Mouse (Mus musculus) MEL (cell line): ENCODE results near the gene Pom121. TPM values are rescaled to one million over a fixed set of nuclear protein-coding genes. Genes with fewer than 3 reads are reported as not detected.

Source experiments
- DNase-seq: peaks from one replicate; pipeline ENCODE4 v3.0.0; 2011; ENCODE audit warnings: low read depth, low spot score
- H3K27ac ChIP-seq: 2 replicates; pipeline ENCODE4 v1.5.1; 2012; ENCODE audit warnings: low read depth, mild to moderate bottlenecking, control low read depth, low read length, moderate library complexity; ENCODE audit not compliant: control insufficient read depth
- H3K27me3 ChIP-seq, 2 experiments: fragments of 150-350 bp in 1 of 2; sonication (generic) in 1 of 2; 2 replicates each; pipeline ENCODE4 v1.6.1; 2012; ENCODE audit warnings: low read length in 2 of 2, mild to moderate bottlenecking in 2 of 2, improper control_type of control experiment in 1 of 2, moderate library complexity in 1 of 2; ENCODE audit not compliant: insufficient read depth in 2 of 2, control insufficient read depth in 1 of 2
- H3K36me3 ChIP-seq, 2 experiments: 2 replicates each; pipeline ENCODE4 v1.6.1; 2012 to 2014; ENCODE audit warnings: low read length in 2 of 2, improper control_type of control experiment in 1 of 2, inconsistent platforms in 1 of 2, mild to moderate bottlenecking in 1 of 2; ENCODE audit not compliant: insufficient read depth in 2 of 2, control insufficient read depth in 1 of 2
- H3K4me1 ChIP-seq, 2 experiments: fragments of 150-350 bp in 1 of 2; sonication (generic) in 1 of 2; 2 replicates each; pipeline ENCODE4 v1.6.1; 2012; ENCODE audit warnings: low read length in 2 of 2, improper control_type of control experiment in 1 of 2, mild to moderate bottlenecking in 1 of 2; ENCODE audit not compliant: insufficient read depth in 2 of 2, control insufficient read depth in 1 of 2
- H3K4me3 ChIP-seq, 2 experiments: fragments of 150-350 bp in 1 of 2; sonication (generic) in 1 of 2; 2 replicates each; pipeline ENCODE4 v1.5.1; 2012; ENCODE audit warnings: low read depth in 2 of 2, low read length in 2 of 2, mild to moderate bottlenecking in 2 of 2, moderate library complexity in 2 of 2, control low read depth in 1 of 2, improper control_type of control experiment in 1 of 2; ENCODE audit not compliant: control insufficient read depth in 1 of 2, insufficient read depth in 1 of 2
- H3K79me2 ChIP-seq: 2 replicates; pipeline ENCODE4 v1.6.1; 2012; ENCODE audit warnings: mild to moderate bottlenecking, low read length, moderate library complexity; ENCODE audit not compliant: control insufficient read depth, poor library complexity, insufficient read depth
- H3K9ac ChIP-seq: 2 replicates; pipeline ENCODE4 v1.6.1; 2012; ENCODE audit warnings: low read depth, mild to moderate bottlenecking, control low read depth, low read length, moderate library complexity; ENCODE audit not compliant: control insufficient read depth, poor library complexity, severe bottlenecking
- H3K9me3 ChIP-seq: fragments of 150-350 bp; sonication (generic); replicated peaks from 2 replicates; pipeline ENCODE4 v1.6.1; 2012; ENCODE audit warnings: mild to moderate bottlenecking, low read length, improper control_type of control experiment, moderate library complexity; ENCODE audit not compliant: insufficient read depth
- BHLHE40 ChIP-seq: IDR thresholded peaks from 2 replicates; pipeline ENCODE4 v1.6.1; 2012; ENCODE audit warnings: low read depth, mild to moderate bottlenecking, inconsistent platforms, low read length, improper control_type of control experiment, borderline replicate concordance
- CHD2 ChIP-seq: IDR thresholded peaks from 2 replicates; pipeline ENCODE4 v1.6.1; 2011; ENCODE audit warnings: low read length, improper control_type of control experiment
- E2F4 ChIP-seq: IDR thresholded peaks from 2 replicates; pipeline ENCODE4 v1.6.1; 2011; ENCODE audit warnings: low read depth, low read length, improper control_type of control experiment, borderline replicate concordance
- ELF1 ChIP-seq: IDR thresholded peaks from 2 replicates; pipeline ENCODE4 v1.6.1; 2014; ENCODE audit warnings: low read depth, mild to moderate bottlenecking, inconsistent platforms, low read length, improper control_type of control experiment, moderate library complexity
- ETS1 ChIP-seq: IDR thresholded peaks from 2 replicates; pipeline ENCODE4 v1.6.1; 2012; ENCODE audit warnings: low read depth, mild to moderate bottlenecking, inconsistent platforms, low read length, improper control_type of control experiment, moderate library complexity
- GABPA ChIP-seq: IDR thresholded peaks from 2 replicates; pipeline ENCODE4 v1.6.1; 2012; ENCODE audit warnings: low read depth, mild to moderate bottlenecking, inconsistent platforms, low read length, improper control_type of control experiment, moderate library complexity
- JUND ChIP-seq: IDR thresholded peaks from 2 replicates; pipeline ENCODE4 v1.6.1; 2011; ENCODE audit warnings: low read depth, mild to moderate bottlenecking, improper control_type of control experiment, low read length
- KAT2A ChIP-seq: conservative IDR thresholded peaks from 2 replicates; pipeline ENCODE4 v1.6.1; 2012; ENCODE audit warnings: low read depth, low read length, improper control_type of control experiment, inconsistent platforms
- MAFK ChIP-seq: IDR thresholded peaks from 2 replicates; pipeline ENCODE4 v1.6.1; 2011; ENCODE audit warnings: low read depth, mild to moderate bottlenecking, low read length, improper control_type of control experiment, borderline replicate concordance
- MAX ChIP-seq: IDR thresholded peaks from 2 replicates; pipeline ENCODE4 v1.6.1; 2011; ENCODE audit warnings: low read length, improper control_type of control experiment
- MEF2A ChIP-seq: IDR thresholded peaks from 2 replicates; pipeline ENCODE4 v1.6.1; 2014; ENCODE audit warnings: low read depth, mild to moderate bottlenecking, inconsistent platforms, low read length, improper control_type of control experiment; ENCODE audit not compliant: poor library complexity, insufficient replicate concordance, severe bottlenecking; ENCODE audit errors: extremely low read depth
- MXI1 ChIP-seq: IDR thresholded peaks from 2 replicates; pipeline ENCODE4 v1.6.1; 2011; ENCODE audit warnings: mild to moderate bottlenecking, low read depth, low read length, improper control_type of control experiment
- MYC ChIP-seq: IDR thresholded peaks from 2 replicates; pipeline ENCODE4 v1.6.1; 2011; ENCODE audit warnings: low read depth, mild to moderate bottlenecking, low read length, improper control_type of control experiment, moderate library complexity
- NELFE ChIP-seq: IDR thresholded peaks from 2 replicates; pipeline ENCODE4 v1.6.1; 2011; ENCODE audit warnings: low read depth, low read length, improper control_type of control experiment
- NRF1 ChIP-seq: IDR thresholded peaks from 2 replicates; pipeline ENCODE4 v1.6.1; 2014; ENCODE audit warnings: low read depth, mild to moderate bottlenecking, inconsistent platforms, low read length, improper control_type of control experiment, moderate library complexity; ENCODE audit not compliant: poor library complexity, insufficient read depth, severe bottlenecking
- POLR2AphosphoS5 ChIP-seq: IDR thresholded peaks from 2 replicates; pipeline ENCODE4 v1.6.1; 2012; ENCODE audit warnings: low read depth, borderline replicate concordance, mild to moderate bottlenecking, inconsistent platforms, low read length, moderate library complexity, mixed read lengths
- RAD21 ChIP-seq: IDR thresholded peaks from 2 replicates; pipeline ENCODE4 v1.6.1; 2011; ENCODE audit warnings: mild to moderate bottlenecking, low read depth, low read length, improper control_type of control experiment
- SIN3A ChIP-seq: IDR thresholded peaks from 2 replicates; pipeline ENCODE4 v1.6.1; 2012; ENCODE audit warnings: low read length, improper control_type of control experiment, inconsistent platforms
- SMC3 ChIP-seq: IDR thresholded peaks from 2 replicates; pipeline ENCODE4 v1.6.1; 2011; ENCODE audit warnings: low read depth, low read length, improper control_type of control experiment
- TAL1 ChIP-seq: IDR thresholded peaks from 2 replicates; pipeline ENCODE4 v1.6.1; 2012; ENCODE audit warnings: mild to moderate bottlenecking, inconsistent platforms, low read length, moderate library complexity, mixed read lengths
- TBP ChIP-seq: IDR thresholded peaks from 2 replicates; pipeline ENCODE4 v1.8.0; 2011; ENCODE audit warnings: low read depth, low read length, improper control_type of control experiment
- TCF12 ChIP-seq: IDR thresholded peaks from 2 replicates; pipeline ENCODE4 v1.6.1; 2014; ENCODE audit warnings: low read depth, mild to moderate bottlenecking, inconsistent platforms, low read length, improper control_type of control experiment, moderate library complexity
- UBTF ChIP-seq: IDR thresholded peaks from 2 replicates; pipeline ENCODE4 v1.6.1; 2012; ENCODE audit warnings: low read depth, mild to moderate bottlenecking, inconsistent platforms, low read length, improper control_type of control experiment, moderate library complexity, borderline replicate concordance; ENCODE audit not compliant: insufficient read depth
- USF1 ChIP-seq: IDR thresholded peaks from 2 replicates; pipeline ENCODE4 v1.6.1; 2014; ENCODE audit warnings: low read depth, mild to moderate bottlenecking, inconsistent platforms, low read length, improper control_type of control experiment, moderate library complexity
- ZC3H11A ChIP-seq: IDR thresholded peaks from 2 replicates; pipeline ENCODE4 v1.6.1; 2012; ENCODE audit warnings: low read depth, mild to moderate bottlenecking, inconsistent platforms, low read length, improper control_type of control experiment
- ZKSCAN1 ChIP-seq: IDR thresholded peaks from 2 replicates; pipeline ENCODE4 v1.6.1; 2012; ENCODE audit warnings: low read depth, mild to moderate bottlenecking, inconsistent platforms, low read length, improper control_type of control experiment, moderate library complexity
- ZMIZ1 ChIP-seq: IDR thresholded peaks from 2 replicates; pipeline ENCODE4 v1.6.1; 2012; ENCODE audit warnings: low read depth, mild to moderate bottlenecking, inconsistent platforms, low read length, improper control_type of control experiment, moderate library complexity
- ZNF384 ChIP-seq: IDR thresholded peaks from 2 replicates; pipeline ENCODE4 v1.6.1; 2012; ENCODE audit warnings: low read depth, mild to moderate bottlenecking, inconsistent platforms, low read length, improper control_type of control experiment
- polyA plus RNA-seq, 2 experiments: library from polyadenylated mRNA; stranded (reverse) in 1 of 2; unstranded in 1 of 2; fragments of >175 nt in 1 of 2; fragments of >200 nt in 1 of 2; gene quantifications; 2 replicates each; pipeline versions ENCODE4 v1.2.1 to v1.2.4; 2012; ENCODE audit warnings: low replicate concordance in 2 of 2, low read depth in 1 of 2; ENCODE audit not compliant: insufficient read length in 2 of 2, insufficient read depth in 1 of 2, missing spikeins in 1 of 2
- total RNA-seq: library from RNA; depleted of rRNA; stranded (reverse); fragments of 300-350 nt; gene quantifications from 2 replicates; pipeline ENCODE4 v1.2.3, GENCODE M21; 2012

The Pom121 gene
- total and polyA plus RNA-seq, 3 experiments, result 10.2 to 81.1 (median 51.8) TPM

DNA sequence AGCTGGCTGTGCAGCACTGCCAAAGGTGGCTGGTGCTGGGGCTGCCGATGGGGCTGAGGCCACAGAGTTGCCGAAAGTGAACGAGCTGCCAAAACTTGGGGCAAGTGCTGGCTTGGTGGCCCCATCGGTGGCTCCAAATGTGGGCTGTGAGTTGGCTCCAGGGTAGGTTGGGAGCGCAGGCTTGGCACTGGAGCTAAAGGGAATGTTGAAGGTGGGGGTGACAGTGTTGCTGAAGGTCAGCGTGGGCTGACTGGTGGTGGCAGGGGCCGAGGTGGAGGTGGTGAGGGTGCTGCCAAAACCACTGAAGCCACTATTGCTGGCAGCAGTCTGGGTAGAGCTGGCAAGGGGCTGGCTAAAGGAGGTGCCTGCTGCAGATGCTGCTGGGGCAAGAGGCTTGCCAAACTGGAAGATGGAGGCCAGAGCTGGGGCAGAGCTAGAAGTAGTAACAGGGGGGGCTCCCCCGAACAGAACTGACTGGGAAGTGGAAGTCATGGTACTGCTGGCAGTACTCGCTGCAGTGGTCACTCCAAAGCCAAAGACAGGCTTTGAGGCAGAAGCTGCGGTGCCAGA is 12.9 kb downstream of the Pom121 start:
- H3K27me3 ChIP-seq, result no peaks in the 10 kb centered on the region
- H3K79me2 ChIP-seq, result no peaks in the 10 kb centered on the region
- no peak for DNase-seq
- H3K9me3 ChIP-seq, result no peaks in the 10 kb centered on the region
- H3K36me3 ChIP-seq, result peaks cover 0 to 19% of the 10 kb centered on the region in 2 experiments; a peak in 2 of 4 replicates
- no peak overlapping the region for H3K4me3 ChIP-seq
- H3K4me1 ChIP-seq, result no peaks in the 10 kb centered on the region
- no peak overlapping the region for H3K9ac ChIP-seq
- TF ChIP-seq MEF2A (no peak), MXI1 (no peak), E2F4 (no peak), SIN3A (no peak), TBP (no peak), ZNF384 (no peak), CHD2 (no peak), POLR2AphosphoS5 (no peak), ZKSCAN1 (no peak), MAFK (no peak), TAL1 (no peak), ZC3H11A (no peak), ETS1 (no peak), JUND (no peak), MYC (no peak), ZMIZ1 (no peak), UBTF (no peak), ELF1 (no peak), BHLHE40 (no peak)
- TF ChIP-seq, all 39 proteins: peak for 0
- no peak overlapping the region for H3K27ac ChIP-seq

DNA sequence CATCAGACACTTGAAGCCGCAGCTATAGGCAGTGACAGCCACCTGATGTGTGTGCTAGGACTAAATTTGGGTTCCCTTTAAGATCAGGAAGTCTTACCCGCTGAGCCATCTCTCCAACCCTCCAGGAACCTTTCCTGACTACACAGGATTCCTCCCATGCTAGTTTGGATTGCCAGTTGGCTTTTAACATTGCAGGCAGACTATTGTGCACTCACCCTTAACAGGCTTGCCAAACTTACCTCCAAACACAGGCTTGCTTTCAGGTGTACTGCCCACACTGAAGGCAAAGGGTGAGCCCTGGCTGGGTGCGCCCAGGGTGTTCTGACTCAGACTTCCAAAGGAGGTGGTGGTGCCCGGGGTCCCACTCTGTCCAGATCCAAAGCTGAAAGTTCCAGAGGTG is 13.7 kb downstream of the Pom121 start:
- Histone ChIP-seq H3K9me3 (no peaks in the 10 kb centered on the region), H3K27me3 (no peaks in the 10 kb centered on the region), H3K36me3 (peaks cover 0 to 18% of the 10 kb centered on the region in 2 experiments; a peak in 2 of 4 replicates), H3K9ac (no peak overlapping the region), H3K4me1 (no peaks in the 10 kb centered on the region), H3K27ac (no peak overlapping the region), H3K4me3 (no peak overlapping the region), H3K79me2 (no peaks in the 10 kb centered on the region)
- TF ChIP-seq ZKSCAN1 (no peak), POLR2AphosphoS5 (no peak), MXI1 (no peak), UBTF (no peak), MAX (no peak), CHD2 (no peak), JUND (no peak), RAD21 (no peak), KAT2A (no peak), ZMIZ1 (no peak), NELFE (no peak), USF1 (no peak), TBP (no peak), ELF1 (no peak), TAL1 (no peak), NRF1 (no peak), SMC3 (no peak), TCF12 (no peak), GABPA (no peak)
- DNase-seq, result no peak
